Mouse (Mus musculus) heart, embryonic 16.5 days (tissue): Measurements from ENCODE around the gene Ctsh. TPM values are rescaled to one million over a fixed set of nuclear protein-coding genes. Genes with fewer than 3 reads are reported as not detected.
"Not testable (repeated sequence)": the region's sequence is repeated elsewhere in the genome, so short reads cannot be mapped to it uniquely, and the experiment has no call there.

Experiments
- ATAC-seq: fragments of 200-750 bp; cut with Nextera tagmentation; replicated peaks from 2 replicates; pipeline ENCODE4 v1.8.0; 2017; ENCODE audit warnings: moderate number of reproducible peaks; ENCODE audit not compliant: insufficient read depth, low FRiP score; ENCODE audit errors: extremely low read depth
- H3K27ac ChIP-seq: fragments of 300-500 bp; sonication (generic); 2 replicates; pipeline ENCODE4 v1.5.1; 2014; ENCODE audit warnings: mild to moderate bottlenecking, low read length, control low read depth, moderate library complexity
- H3K27me3 ChIP-seq: fragments of 300-500 bp; sonication (generic); 2 replicates; pipeline ENCODE4 v1.6.1; 2014; ENCODE audit warnings: low read length, mixed read lengths; ENCODE audit not compliant: control insufficient read depth, insufficient read depth
- H3K36me3 ChIP-seq: fragments of 300-500 bp; sonication (generic); 2 replicates; pipeline ENCODE4 v1.6.1; 2014; ENCODE audit not compliant: control insufficient read depth, insufficient read depth
- H3K4me1 ChIP-seq: fragments of 300-500 bp; sonication (generic); 2 replicates; pipeline ENCODE4 v1.6.1; 2014; ENCODE audit warnings: low read length, mixed read lengths; ENCODE audit not compliant: control insufficient read depth, insufficient read depth
- H3K4me2 ChIP-seq: fragments of 300-500 bp; sonication (generic); 2 replicates; pipeline ENCODE4 v1.6.1; 2014; ENCODE audit warnings: low read depth, mild to moderate bottlenecking, control low read depth, low read length
- H3K4me3 ChIP-seq: fragments of 300-500 bp; sonication (generic); 2 replicates; pipeline ENCODE4 v1.5.1; 2014; ENCODE audit warnings: mild to moderate bottlenecking, control low read depth, low read length
- H3K9ac ChIP-seq: fragments of 300-500 bp; sonication (generic); 2 replicates; pipeline ENCODE4 v1.6.1; 2014; ENCODE audit warnings: low read length, control low read depth
- H3K9me3 ChIP-seq: fragments of 300-500 bp; sonication (generic); replicated peaks from 2 replicates; pipeline ENCODE4 v1.6.1; 2016; ENCODE audit warnings: low read length; ENCODE audit not compliant: control insufficient read depth
- WGBS: fragments of 180-500 bp; shearing (Covaris S2); extraction: QIAGEN DNeasy Blood & Tissue Kit; methylation state at CpG from one replicate; pipeline ENCODE4 v1.1.7; 2014; 5-methylcytosine and 5-hydroxymethylcytosine counted together
- polyA plus RNA-seq: library from polyadenylated mRNA; unstranded; fragments of >200 nt; fragmentation: Nextera tagmentation; extraction: Ambion mirVana; gene quantifications from 2 replicates; pipeline ENCODE4 v1.2.1, GENCODE M21; 2015

The Ctsh gene
- polyA plus RNA-seq, 1 experiment from 2014 or later, result 60.9 TPM

DNA sequence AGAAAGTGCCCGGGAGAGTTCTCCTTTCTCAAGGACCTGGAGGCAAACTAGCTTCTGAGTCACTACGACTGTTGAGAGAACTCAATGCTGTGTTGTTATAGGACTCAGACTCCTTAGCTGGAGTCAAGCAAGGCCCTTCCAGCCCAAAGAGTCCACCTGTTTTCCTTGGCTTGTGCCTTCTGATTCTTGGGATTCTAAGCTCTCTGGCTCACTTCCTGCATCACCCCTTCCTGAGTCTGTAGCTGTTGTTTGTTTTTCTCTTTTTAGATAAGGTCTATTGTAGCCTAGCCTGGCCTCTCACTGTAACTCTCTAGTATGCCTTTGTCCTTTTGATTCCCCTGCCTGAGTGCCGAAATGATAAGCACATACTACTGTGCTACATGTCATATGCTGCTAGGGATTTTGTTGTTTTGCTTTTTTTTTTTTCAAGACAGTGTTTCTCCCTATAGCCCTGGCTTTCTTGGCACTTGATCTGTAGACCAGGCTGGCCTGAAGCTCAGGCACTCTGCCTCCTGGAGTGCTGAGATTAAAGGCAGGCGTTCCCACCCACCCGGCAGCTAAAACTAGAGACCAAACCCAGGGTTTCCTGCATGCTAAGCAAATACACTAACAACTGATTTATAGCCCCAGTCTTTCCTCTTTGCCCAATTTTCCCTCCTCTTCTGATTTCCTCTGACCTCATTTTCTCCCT is 5.9 kb upstream of the Ctsh start:
- H3K4me3 ChIP-seq, result no peak overlapping the region
- H3K4me1 ChIP-seq, result no peaks in the 10 kb centered on the region
- no peaks in the 10 kb centered on the region for H3K9me3 ChIP-seq
- ATAC-seq, result peak; percentile 69
- peak overlapping the region; percentile 29; the same call in 1 of the 2 replicates for H3K27ac ChIP-seq
- H3K27me3 ChIP-seq, result no peaks in the 10 kb centered on the region
- H3K9ac ChIP-seq, result no peak overlapping the region
- no peak overlapping the region for H3K4me2 ChIP-seq
- 33% methylated on average over 5 of the region's 5 CpGs for WGBS
- H3K36me3 ChIP-seq, result no peaks in the 10 kb centered on the region

GRCm38 (mm10) chr9:90054371-90055145 is 606 bp downstream of the Ctsh start:
- H3K9ac ChIP-seq, result peak overlapping the region; percentile 81
- whole genome bisulfite sequencing, result under 1% methylated on average over 37 of the region's 37 CpGs

DNA sequence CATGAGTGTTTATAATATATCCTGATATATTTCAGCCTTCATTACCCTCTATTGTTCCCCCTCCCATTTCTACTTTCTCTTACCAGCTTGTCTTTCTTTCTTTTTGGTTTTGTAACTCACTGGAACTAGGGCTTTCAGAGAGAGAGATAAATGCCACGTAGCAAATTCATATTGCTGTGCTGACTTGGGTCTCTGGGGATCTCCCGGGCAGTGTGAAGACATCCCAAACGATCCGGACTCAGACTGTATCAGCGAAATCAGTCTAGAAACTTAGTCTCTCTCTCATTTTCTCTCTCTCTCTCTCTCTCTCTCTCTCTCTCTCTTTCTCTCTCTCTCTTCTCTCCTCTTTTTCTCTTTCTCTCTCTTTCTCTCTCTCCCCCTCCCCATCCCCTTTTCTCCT is 1.5 kb downstream of the Ctsh start:
- Histone ChIP-seq H3K27ac (no peak overlapping the region), H3K4me2 (peak overlapping the region; percentile 96), H3K4me1 (0 out of 2 replicates have a peak, but pooled peaks cover 2% of the 10 kb centered on the region), H3K36me3 (no peaks in the 10 kb centered on the region), H3K27me3 (no peaks in the 10 kb centered on the region), H3K9ac (no peak overlapping the region), H3K9me3 (no peaks in the 10 kb centered on the region), H3K4me3 (peak overlapping the region; percentile 70)
- no peak for ATAC-seq
- 31% methylated on average over 5 of the region's 5 CpGs for WGBS

More at GRCm38 (mm10) chr9:90054371-90055145, 606 bp downstream of the Ctsh start:
- Histone ChIP-seq H3K4me2 (peak overlapping the region; percentile 96), H3K9me3 (no peaks in the 10 kb centered on the region), H3K27me3 (no peaks in the 10 kb centered on the region), H3K4me3 (peak overlapping the region; percentile 70), H3K4me1 (0 out of 2 replicates have a peak, but pooled peaks cover 2% of the 10 kb centered on the region), H3K27ac (peak overlapping the region; percentile 57; the same call in 1 of the 2 replicates), H3K36me3 (no peaks in the 10 kb centered on the region)
- ATAC-seq, result peak; percentile 94

GRCm38 (mm10) chr9:90055911-90056310 is 2.0 kb downstream of the Ctsh start:
- no peaks in the 10 kb centered on the region for H3K9me3 ChIP-seq
- ATAC-seq, result no peak
- no peaks in the 10 kb centered on the region for H3K36me3 ChIP-seq
- H3K9ac ChIP-seq, result no peak overlapping the region
- no peaks in the 10 kb centered on the region for H3K27me3 ChIP-seq
- H3K4me3 ChIP-seq, result peak overlapping the region; percentile 70; the same call in 1 of the 2 replicates
- H3K4me1 ChIP-seq, result 0 out of 2 replicates have a peak, but pooled peaks cover 2% of the 10 kb centered on the region
- H3K4me2 ChIP-seq, result peak overlapping the region; percentile 96; the same call in 1 of the 2 replicates
- WGBS, result 72% methylated on average over 3 of the region's 3 CpGs
- H3K27ac ChIP-seq, result no peak overlapping the region

GRCm38 (mm10) chr9:90056716-90057115 is 2.8 kb downstream of the Ctsh start:
- Histone ChIP-seq H3K9ac (no peak overlapping the region), H3K27me3 (no peaks in the 10 kb centered on the region), H3K4me1 (0 out of 2 replicates have a peak, but pooled peaks cover 2% of the 10 kb centered on the region), H3K27ac (no peak overlapping the region), H3K4me3 (no peak overlapping the region), H3K36me3 (no peaks in the 10 kb centered on the region), H3K4me2 (no peak overlapping the region), H3K9me3 (no peaks in the 10 kb centered on the region)
- ATAC-seq, result no peak
- 75% methylated on average over 2 of the region's 2 CpGs for WGBS

DNA sequence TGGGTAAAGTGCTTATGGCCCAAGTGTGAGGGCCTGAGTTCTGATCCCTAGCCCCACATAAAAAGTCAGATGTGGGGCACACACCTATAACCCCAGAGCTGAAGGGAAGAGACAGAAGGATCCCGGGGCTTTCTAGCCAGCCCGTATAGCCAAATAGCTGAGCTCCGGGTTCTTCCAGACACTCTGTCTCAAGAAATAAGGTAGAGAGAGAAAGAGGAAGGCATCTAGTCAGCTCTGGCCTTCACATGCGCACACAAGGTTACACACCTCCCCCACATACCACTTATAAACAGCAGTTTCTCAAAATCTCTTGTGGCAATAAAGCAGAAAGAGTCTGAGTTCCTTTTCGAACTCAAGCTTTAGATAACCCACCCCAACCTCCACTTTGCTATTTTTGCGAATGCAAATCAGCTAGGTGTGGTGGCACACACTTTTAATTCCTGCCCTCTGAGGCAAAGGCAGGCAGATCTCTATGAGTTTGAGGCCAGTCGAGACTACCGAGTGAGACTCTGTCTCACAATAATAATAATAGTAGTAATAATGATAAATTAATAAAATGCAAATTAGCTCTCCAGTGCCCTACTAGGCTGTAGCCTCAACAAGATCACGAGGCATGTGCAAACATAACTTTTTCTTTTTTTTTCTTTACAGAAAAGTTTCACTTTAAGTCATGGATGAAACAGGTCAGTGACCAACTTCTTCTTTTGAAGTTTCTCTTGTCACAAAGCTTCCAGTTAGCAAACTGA is 6.0 kb downstream of the Ctsh start:
- WGBS, result 70% methylated on average over 9 of the region's 9 CpGs
- H3K27ac ChIP-seq, result no peak overlapping the region
- no peak overlapping the region for H3K9ac ChIP-seq
- H3K4me2 ChIP-seq, result no peak overlapping the region
- H3K4me1 ChIP-seq, result 0 out of 2 replicates have a peak, but pooled peaks cover 2% of the 10 kb centered on the region
- no peak for ATAC-seq
- H3K4me3 ChIP-seq, result no peak overlapping the region
- H3K36me3 ChIP-seq, result no peaks in the 10 kb centered on the region
- no peaks in the 10 kb centered on the region for H3K9me3 ChIP-seq
- H3K27me3 ChIP-seq, result no peaks in the 10 kb centered on the region

DNA sequence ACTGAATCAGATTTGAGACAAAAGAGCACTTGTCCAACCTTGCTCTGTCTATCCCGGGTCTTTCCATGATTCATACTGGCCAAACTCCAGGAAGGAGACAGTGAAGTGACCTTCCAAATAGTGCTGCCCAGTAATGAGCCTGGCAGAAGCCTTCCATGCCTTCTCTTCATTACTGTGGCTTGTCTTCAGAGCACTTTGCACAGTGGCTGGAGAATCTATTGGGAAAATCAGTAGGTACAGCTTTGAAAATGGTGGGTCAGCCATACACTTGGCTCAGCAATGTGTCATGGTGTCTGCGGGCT is 6.6 kb downstream of the Ctsh start:
- Histone ChIP-seq H3K9ac (no peak overlapping the region), H3K4me3 (no peak overlapping the region), H3K4me1 (no peaks in the 10 kb centered on the region), H3K36me3 (no peaks in the 10 kb centered on the region), H3K9me3 (no peaks in the 10 kb centered on the region), H3K27me3 (no peaks in the 10 kb centered on the region), H3K4me2 (no peak overlapping the region), H3K27ac (no peak overlapping the region)
- WGBS, result 72% methylated on average over 2 of the region's 2 CpGs
- no peak for ATAC-seq

GRCm38 (mm10) chr9:90060932-90061331 is 7.0 kb downstream of the Ctsh start:
- not testable (repeated sequence) for H3K4me1 ChIP-seq, ATAC-seq, H3K9ac ChIP-seq, H3K27me3 ChIP-seq, H3K9me3 ChIP-seq, H3K4me2 ChIP-seq, H3K27ac ChIP-seq, H3K36me3 ChIP-seq, H3K4me3 ChIP-seq
- WGBS, result 80% methylated on average over 5 of the region's 5 CpGs
